Mouse (Mus musculus) cortical plate, adult 2 months (tissue): ENCODE results near the gene Ift140. TPM values are rescaled to one million over a fixed set of nuclear protein-coding genes. Genes with fewer than 3 reads are reported as not detected.

Source experiments
- H3K27ac ChIP-seq: fragments of 200-500 bp; 2 replicates; pipeline ENCODE4 v1.5.1; 2012; ENCODE audit warnings: low read length, control low read depth, inconsistent platforms; ENCODE audit not compliant: insufficient read depth
- H3K4me1 ChIP-seq: fragments of 200-500 bp; 2 replicates; pipeline ENCODE4 v1.6.1; 2011; ENCODE audit warnings: low read length; ENCODE audit not compliant: control insufficient read depth, insufficient read depth
- H3K4me3 ChIP-seq: fragments of 200-500 bp; 2 replicates; pipeline ENCODE4 v1.5.1; 2011; ENCODE audit warnings: mild to moderate bottlenecking, low read length, control low read depth; ENCODE audit not compliant: insufficient read depth
- CTCF ChIP-seq: fragments of 200-500 bp; IDR thresholded peaks from 2 replicates; pipeline ENCODE4 v1.5.1; 2011; ENCODE audit warnings: mild to moderate bottlenecking, control low read depth, low read length; ENCODE audit not compliant: insufficient read depth; ENCODE audit errors: extremely low read depth
- POLR2A ChIP-seq: fragments of 200-500 bp; IDR thresholded peaks from 2 replicates; pipeline ENCODE4 v1.6.1; 2011; ENCODE audit warnings: mild to moderate bottlenecking, low read length, control low read depth; ENCODE audit not compliant: insufficient read depth; ENCODE audit errors: extremely low read depth
- polyA plus RNA-seq: library from polyadenylated mRNA; depleted of rRNA; stranded (reverse); fragments of >200 nt; gene quantifications from 2 replicates; pipeline ENCODE4 v1.2.3, GENCODE M21; 2012

Gene Ift140
- polyA plus RNA-seq, 1 experiment, result 22.2 TPM

DNA sequence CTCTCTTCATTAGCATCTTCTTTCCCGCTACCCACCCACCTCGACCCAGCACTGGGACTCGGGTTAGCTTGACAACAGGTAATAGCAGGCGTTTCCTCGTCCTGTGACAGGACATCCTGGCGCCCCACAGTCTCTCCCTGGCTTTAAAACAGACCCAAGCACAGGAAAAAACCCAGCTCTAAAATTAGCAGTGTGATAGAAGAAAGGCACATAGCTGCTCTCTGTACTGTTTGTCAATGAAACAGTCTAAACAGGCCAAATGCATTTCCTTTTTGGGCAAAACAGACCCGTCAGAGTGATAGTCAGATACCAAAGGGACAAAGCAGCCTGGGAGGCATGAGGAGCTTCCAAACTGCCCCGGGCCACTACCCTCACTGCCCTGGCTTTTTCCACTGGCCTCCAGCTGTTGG lies 51.6 kb downstream of the Ift140 start:
- Histone ChIP-seq H3K27ac (peak overlapping the region; percentile 52; the same call in 1 of the 2 replicates), H3K4me1 (no peaks in the 10 kb centered on the region), H3K4me3 (no peak overlapping the region)
- no peak for TF ChIP-seq CTCF
- no peak for TF ChIP-seq POLR2A

GRCm38 (mm10) chr17:25068690-25069089 lies 52.8 kb downstream of the Ift140 start:
- Histone ChIP-seq H3K4me3 (no peak overlapping the region), H3K27ac (no peak overlapping the region), H3K4me1 (no peaks in the 10 kb centered on the region)
- TF ChIP-seq POLR2A, result no peak
- no peak for TF ChIP-seq CTCF

GRCm38 (mm10) chr17:25076906-25077305 lies 61.0 kb downstream of the Ift140 start:
- TF ChIP-seq POLR2A (no peak), CTCF (no peak)
- H3K27ac ChIP-seq, result no peak overlapping the region

GRCm38 (mm10) chr17:25077771-25078372 lies 62.0 kb downstream of the Ift140 start:
- TF ChIP-seq POLR2A (no peak), CTCF (no peak)
- Histone ChIP-seq H3K4me3 (peak overlapping the region; percentile 7; the same call in 1 of the 2 replicates), H3K4me1 (peaks cover 12% of the 10 kb centered on the region), H3K27ac (no peak overlapping the region; the same call in 1 of the 2 replicates)

More at GRCm38 (mm10) chr17:25076906-25077305, 61.0 kb downstream of the Ift140 start:
- Histone ChIP-seq H3K4me1 (peaks cover 9% of the 10 kb centered on the region), H3K4me3 (no peak overlapping the region)

DNA sequence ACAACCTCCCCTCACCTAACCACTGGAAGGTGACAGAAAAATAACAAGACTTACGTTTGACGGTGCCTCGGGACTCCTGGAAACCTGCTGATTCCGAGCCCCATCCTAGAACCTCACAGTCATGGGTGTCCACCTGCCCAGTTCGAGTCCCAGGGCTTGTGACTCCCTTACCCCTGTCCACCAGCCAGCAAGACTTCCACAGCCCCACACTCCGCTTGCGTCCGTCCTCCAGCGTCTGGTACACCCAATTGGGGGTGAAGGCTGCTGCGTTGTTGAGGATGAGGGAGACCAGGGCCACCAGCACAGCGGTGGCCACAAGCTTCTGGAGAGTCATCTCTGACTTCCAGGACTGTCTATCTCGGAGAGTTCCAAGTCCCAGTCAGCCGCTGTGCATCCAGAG lies 64.3 kb downstream of the Ift140 start:
- Histone ChIP-seq H3K4me3 (peak overlapping the region; percentile 33), H3K4me1 (peaks cover 12% of the 10 kb centered on the region), H3K27ac (peak overlapping the region; percentile 88)
- TF ChIP-seq POLR2A, result no peak
- no peak for TF ChIP-seq CTCF

DNA sequence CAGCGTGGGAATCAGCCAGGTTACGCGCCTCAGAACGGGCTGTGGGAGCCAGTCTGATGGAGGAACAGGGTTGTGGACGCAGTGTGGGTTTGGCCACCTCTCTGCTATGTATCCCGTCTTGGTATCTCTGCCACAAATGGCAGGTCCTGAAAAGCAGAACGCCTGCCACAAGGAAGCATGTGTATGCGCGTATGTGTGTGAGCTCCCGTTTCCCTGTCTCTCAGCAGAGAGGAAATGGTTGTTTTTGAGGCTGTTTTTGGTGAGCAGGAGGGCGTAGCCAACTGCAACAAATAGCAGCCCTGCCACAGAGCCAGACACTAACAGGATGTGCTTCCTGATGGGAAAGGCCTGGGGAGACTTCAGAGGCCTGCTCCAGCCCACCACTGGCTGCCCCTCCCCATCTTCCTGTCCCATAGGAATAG lies 65.1 kb downstream of the Ift140 start:
- peak overlapping the region; percentile 33 for H3K4me3 ChIP-seq
- TF ChIP-seq CTCF, result no peak
- TF ChIP-seq POLR2A, result peak; percentile 62
- H3K4me1 ChIP-seq, result peaks cover 12% of the 10 kb centered on the region
- H3K27ac ChIP-seq, result peak overlapping the region; percentile 88

DNA sequence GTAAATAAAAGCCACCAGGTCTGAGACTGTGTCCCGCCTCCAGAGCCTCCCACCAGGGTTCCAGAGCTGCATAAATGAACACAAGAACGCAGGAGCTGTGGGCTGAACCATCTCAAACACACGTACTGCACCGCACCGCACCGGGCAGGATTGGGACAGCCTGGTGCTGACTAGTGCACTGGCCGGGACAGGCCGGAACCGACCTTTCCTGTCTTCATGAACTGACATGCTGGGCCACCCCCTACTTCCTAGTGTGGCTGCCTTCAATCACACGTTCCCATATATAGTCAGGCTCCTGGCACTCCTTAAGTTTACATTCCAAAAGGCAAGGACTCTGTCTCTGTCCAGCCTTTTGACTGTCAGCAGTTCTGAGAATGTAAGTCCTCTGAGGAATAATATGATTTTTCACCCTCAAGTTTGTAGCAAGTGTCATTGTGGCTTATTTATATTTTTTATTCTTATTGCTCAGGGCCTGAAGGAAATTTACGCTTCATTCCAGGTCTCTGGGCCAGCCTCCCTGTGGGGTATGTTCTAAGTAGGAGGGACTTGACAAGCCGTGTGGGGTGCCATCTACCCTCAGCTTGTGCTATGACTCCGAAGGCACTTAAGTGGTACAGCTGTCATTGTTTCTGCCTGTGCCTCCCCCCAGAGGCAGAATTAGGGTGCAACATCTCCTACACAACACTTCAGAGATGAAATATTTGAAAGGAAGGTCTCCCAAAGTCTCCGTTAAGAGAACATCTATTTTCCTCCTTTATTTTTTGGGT lies 66.4 kb downstream of the Ift140 start:
- Histone ChIP-seq H3K4me1 (peaks cover 10% of the 10 kb centered on the region), H3K27ac (no peak overlapping the region), H3K4me3 (no peak overlapping the region)
- peak; percentile 50 for TF ChIP-seq CTCF
- no peak for TF ChIP-seq POLR2A

- no peak overlapping the region for H3K4me3 ChIP-seq
- no peak overlapping the region for H3K27ac ChIP-seq
- H3K4me1 ChIP-seq, result peaks cover 8% of the 10 kb centered on the region
- TF ChIP-seq CTCF (no peak), POLR2A (no peak)
Measured at GRCm38 (mm10) chr17:25082887-25083286, 67.0 kb downstream of the Ift140 start.

GRCm38 (mm10) chr17:25083444-25083931 lies 67.6 kb downstream of the Ift140 start, which contains the start of gene Tmem204:
Gene Tmem204 (minus strand): TSS chr17:25083591.
- Histone ChIP-seq H3K27ac (no peak within 1 kb of the TSS), H3K4me1 (peaks cover 8% of the 10 kb centered on the region), H3K4me3 (no peak within 1 kb of the TSS)
- TF ChIP-seq POLR2A, result no peak
- TF ChIP-seq CTCF, result 0 out of 2 replicates have a peak, but pooled peaks have one; percentile 8
